In the genomic region with DNA sequence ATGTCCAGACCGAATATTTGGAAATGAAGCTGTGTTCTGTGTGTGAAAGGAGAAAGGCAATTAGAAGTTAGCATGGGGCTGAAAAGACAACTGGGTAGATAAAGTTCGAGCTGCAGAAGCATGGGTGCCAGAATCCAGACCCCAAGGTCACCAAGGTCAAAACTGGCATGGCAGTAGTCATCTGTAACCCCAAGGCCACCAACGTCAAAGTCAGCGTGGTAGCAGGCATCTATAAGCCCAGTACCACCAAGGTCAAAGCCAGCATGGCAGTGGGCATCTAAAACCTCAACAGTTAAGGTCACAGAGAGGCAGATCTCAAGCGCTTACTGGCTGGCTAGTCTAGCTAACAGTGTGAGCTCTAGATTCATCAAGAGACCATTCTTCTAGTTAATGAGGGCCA, we compare ENCODE assay signal across 28 mouse cellular contexts.
"Had no signal": no experiment of that assay in that cellular context is flagged by ENCODE, and none has a peak within 500 bp of the region (broad histone marks: within the 10 kb centered on the region; RNA-seq: fewer than 3 reads in every experiment).

No protein-coding gene starts in this region.

- ATAC-seq: hindbrain, embryonic 16.5 days; inflammation-experienced regulatory T-cells, adult 6 months; intestine, embryonic 15.5 days; intestine, postnatal 0 days had no signal

- H3K4me3 ChIP-seq: gastrocnemius, adult 2 months; heart, embryonic 13.5 days; heart, embryonic 15.5 days; hindbrain, embryonic 10.5 days; hindbrain, embryonic 12.5 days; intestine, embryonic 15.5 days; layer of hippocampus, adult 2 months; left cerebral cortex, adult 2 months; limb, embryonic 10.5 days; limb, embryonic 12.5 days; liver, embryonic 13.5 days; liver, embryonic 15.5 days had no signal

- H3K9me3 ChIP-seq: heart, embryonic 13.5 days; heart, embryonic 15.5 days; hindbrain, embryonic 12.5 days; intestine, embryonic 15.5 days; limb, embryonic 10.5 days; liver, embryonic 13.5 days; liver, embryonic 15.5 days had no signal

- H3K4me1 ChIP-seq: heart, embryonic 15.5 days; hindbrain, embryonic 10.5 days; hindbrain, embryonic 12.5 days; intestine, embryonic 15.5 days; limb, embryonic 10.5 days; liver, embryonic 13.5 days; liver, embryonic 15.5 days had no signal

- H3K27ac ChIP-seq: gastrocnemius, adult 2 months; heart, embryonic 13.5 days; heart, embryonic 15.5 days; hindbrain, embryonic 10.5 days; hindbrain, embryonic 12.5 days; hindbrain, embryonic 14.5 days; intestine, embryonic 15.5 days; layer of hippocampus, adult 2 months; left cerebral cortex, adult 2 months; limb, embryonic 10.5 days; limb, embryonic 12.5 days; liver, embryonic 13.5 days; liver, embryonic 15.5 days had no signal

- H3K9ac ChIP-seq: heart, embryonic 13.5 days; heart, embryonic 15.5 days; hindbrain, embryonic 12.5 days; hindbrain, embryonic 14.5 days; intestine, embryonic 15.5 days; limb, embryonic 12.5 days; liver, embryonic 13.5 days; liver, embryonic 15.5 days had no signal

- DNase-seq: gastrocnemius, adult 2 months; gastrocnemius, postnatal 10 days; gastrocnemius, postnatal 25 days; heart, postnatal 14 days; heart, postnatal 36 days; kidney, adult 18-20 months; kidney, adult 8-10 months; kidney, postnatal 10 days; kidney, postnatal 25 days; kidney, postnatal 4 days; liver; liver, embryonic 13.5 days had no signal

- H3K27me3 ChIP-seq: heart, embryonic 13.5 days; heart, embryonic 15.5 days; hindbrain, embryonic 12.5 days; intestine, embryonic 15.5 days; limb, embryonic 12.5 days; liver, embryonic 13.5 days; liver, embryonic 15.5 days had no signal

- H3K4me2 ChIP-seq: heart, embryonic 11.5 days; heart, embryonic 13.5 days; heart, embryonic 15.5 days; hindbrain, embryonic 12.5 days; hindbrain, embryonic 14.5 days; intestine, embryonic 15.5 days; limb, embryonic 12.5 days; liver, embryonic 11.5 days; liver, embryonic 13.5 days; liver, embryonic 15.5 days had no signal

- H3K36me3 ChIP-seq: heart, embryonic 13.5 days; heart, embryonic 15.5 days; hindbrain, embryonic 10.5 days; hindbrain, embryonic 12.5 days; intestine, embryonic 15.5 days; limb, embryonic 10.5 days; limb, embryonic 12.5 days; liver, embryonic 13.5 days; liver, embryonic 15.5 days had no signal
